Mouse (Mus musculus) limb, embryonic 11.5 days (tissue): ENCODE data around the gene Disp2. TPM values are rescaled to one million over a fixed set of nuclear protein-coding genes. Genes with fewer than 3 reads are reported as not detected.
A peak's percentile ranks its signal among the peaks of the same experiment; 100 is the strongest.

Source experiments
- ATAC-seq: fragments of 200-750 bp; cut with Nextera tagmentation; 2 replicates; pipeline ENCODE4 v1.8.0; 2017; ENCODE audit warnings: low read depth; ENCODE audit not compliant: insufficient number of reproducible peaks, low FRiP score, low TSS enrichment
- DNase-seq: peaks from one replicate; pipeline ENCODE4 v3.0.0-alpha.2; 2015; ENCODE audit warnings: low spot score
- H3K27ac ChIP-seq: fragments of 300-500 bp; sonication (generic); replicated peaks from 2 replicates; pipeline ENCODE4 v1.5.1; 2014; ENCODE audit warnings: low read depth, mild to moderate bottlenecking, low read length
- H3K27me3 ChIP-seq: fragments of 300-500 bp; sonication (generic); 2 replicates; pipeline ENCODE4 v1.6.1; 2014; ENCODE audit warnings: mild to moderate bottlenecking, low read length, mixed read lengths; ENCODE audit not compliant: control insufficient read depth, insufficient read depth
- H3K36me3 ChIP-seq: fragments of 300-500 bp; sonication (generic); 2 replicates; pipeline ENCODE4 v1.6.1; 2014; ENCODE audit warnings: mild to moderate bottlenecking, low read length, moderate library complexity, mixed read lengths; ENCODE audit not compliant: control insufficient read depth, insufficient read depth
- H3K4me1 ChIP-seq: fragments of 300-500 bp; sonication (generic); 2 replicates; pipeline ENCODE4 v1.6.1; 2014; ENCODE audit warnings: low read length, mixed read lengths; ENCODE audit not compliant: control insufficient read depth, insufficient read depth
- H3K4me2 ChIP-seq: fragments of 300-500 bp; sonication (generic); 2 replicates; pipeline ENCODE4 v1.6.1; 2014; ENCODE audit warnings: low read depth, mild to moderate bottlenecking, moderate library complexity; ENCODE audit not compliant: severe bottlenecking
- H3K4me3 ChIP-seq: fragments of 300-500 bp; sonication (generic); 2 replicates; pipeline ENCODE4 v1.5.1; 2014; ENCODE audit warnings: low read depth, low read length
- H3K9ac ChIP-seq: fragments of 300-500 bp; sonication (generic); 2 replicates; pipeline ENCODE4 v1.6.1; 2014; ENCODE audit warnings: mild to moderate bottlenecking, low read length
- H3K9me3 ChIP-seq: fragments of 300-500 bp; sonication (generic); 2 replicates; pipeline ENCODE4 v1.6.1; 2016; ENCODE audit warnings: low read length; ENCODE audit not compliant: control insufficient read depth
- WGBS: fragments of 180-500 bp; shearing (Covaris S2); extraction: QIAGEN DNeasy Blood & Tissue Kit; methylation state at CpG from one replicate; pipeline ENCODE4 v1.1.7; 2014; 5-methylcytosine and 5-hydroxymethylcytosine counted together
- polyA plus RNA-seq: library from polyadenylated mRNA; unstranded; fragments of >200 nt; fragmentation: Nextera tagmentation; extraction: Ambion mirVana; gene quantifications from 2 replicates; pipeline ENCODE4 v1.2.1, GENCODE M21; 2014

The Disp2 gene
- polyA plus RNA-seq, 1 experiment from 2014 or later: 0.05 TPM

GRCm38 (mm10) chr2:118762784-118763148, 16.8 kb upstream of the Disp2 start:
- DNase-seq (no peak), ATAC-seq (no peak)
- Histone ChIP-seq H3K36me3 (no peaks in the 10 kb centered on the region), H3K27ac (no peak overlapping the region), H3K4me2 (peak overlapping the region; percentile 30; the same call in 1 of the 2 replicates), H3K27me3 (peaks cover 13% of the 10 kb centered on the region), H3K9me3 (no peaks in the 10 kb centered on the region), H3K4me1 (peaks cover 5% of the 10 kb centered on the region; the same call in 1 of the 2 replicates), H3K9ac (no peak overlapping the region), H3K4me3 (no peak overlapping the region)
- WGBS: 24% methylated on average over 10 of the region's 10 CpGs

- Histone ChIP-seq H3K9ac (no peak overlapping the region), H3K4me2 (no peak overlapping the region), H3K9me3 (no peaks in the 10 kb centered on the region), H3K27ac (no peak overlapping the region), H3K27me3 (peaks cover 13% of the 10 kb centered on the region), H3K4me1 (peaks cover 5% of the 10 kb centered on the region; the same call in 1 of the 2 replicates), H3K36me3 (no peaks in the 10 kb centered on the region), H3K4me3 (no peak overlapping the region)
- no peak for DNase-seq
- ATAC-seq: no peak
- WGBS: 78% methylated on average over 7 of the region's 7 CpGs
These were observed 16.1 kb upstream of the Disp2 start for GRCm38 (mm10) chr2:118763469-118763868.

GRCm38 (mm10) chr2:118764094-118764831, 15.3 kb upstream of the Disp2 start:
- Histone ChIP-seq H3K27me3 (peaks cover 13% of the 10 kb centered on the region), H3K9me3 (no peaks in the 10 kb centered on the region), H3K36me3 (no peaks in the 10 kb centered on the region), H3K9ac (no peak overlapping the region), H3K4me1 (peaks cover 5% of the 10 kb centered on the region; the same call in 1 of the 2 replicates), H3K4me2 (no peak overlapping the region), H3K27ac (no peak overlapping the region), H3K4me3 (no peak overlapping the region)
- no peak for ATAC-seq
- DNase-seq: peak; percentile 64
- 26% methylated on average over 11 of the region's 11 CpGs for WGBS

GRCm38 (mm10) chr2:118764875-118765274, 14.6 kb upstream of the Disp2 start:
- 78% methylated on average over 5 of the region's 5 CpGs for WGBS
- Histone ChIP-seq H3K4me3 (no peak overlapping the region), H3K4me2 (no peak overlapping the region), H3K36me3 (no peaks in the 10 kb centered on the region), H3K27ac (no peak overlapping the region), H3K27me3 (peaks cover 13% of the 10 kb centered on the region), H3K9ac (no peak overlapping the region), H3K4me1 (peaks cover 5% of the 10 kb centered on the region; the same call in 1 of the 2 replicates), H3K9me3 (no peaks in the 10 kb centered on the region)
- ATAC-seq (no peak), DNase-seq (no peak)

GRCm38 (mm10) chr2:118766041-118767033, 13.2 kb upstream of the Disp2 start:
- peaks cover 5% of the 10 kb centered on the region; the same call in 1 of the 2 replicates for H3K4me1 ChIP-seq
- no peak for DNase-seq
- no peak overlapping the region for H3K4me2 ChIP-seq
- H3K9ac ChIP-seq: no peak overlapping the region
- no peaks in the 10 kb centered on the region for H3K9me3 ChIP-seq
- H3K36me3 ChIP-seq: no peaks in the 10 kb centered on the region
- H3K27me3 ChIP-seq: peaks cover 7% of the 10 kb centered on the region
- WGBS: 75% methylated on average over 10 of the region's 10 CpGs
- no peak for ATAC-seq
- H3K4me3 ChIP-seq: no peak overlapping the region
- H3K27ac ChIP-seq: no peak overlapping the region

- DNase-seq (no peak), ATAC-seq (no peak)
- Histone ChIP-seq H3K27ac (no peak within 1 kb of the TSS), H3K27me3 (no peaks in the 10 kb centered on the region), H3K9ac (no peak within 1 kb of the TSS), H3K4me1 (no peaks in the 10 kb centered on the region), H3K36me3 (no peaks in the 10 kb centered on the region), H3K9me3 (no peaks in the 10 kb centered on the region), H3K4me2 (no peak within 1 kb of the TSS), H3K4me3 (no peak within 1 kb of the TSS)
- whole genome bisulfite sequencing: 80% methylated on average over 6 of the region's 6 CpGs
These were observed 7.2 kb upstream of the Disp2 start, which contains the start of gene Phgr1 for GRCm38 (mm10) chr2:118772158-118772874. TSS of gene Phgr1 (plus strand) at chr2:118772769.

- no peaks in the 10 kb centered on the region for H3K9me3 ChIP-seq
- no peak overlapping the region for H3K9ac ChIP-seq
- ATAC-seq (no peak), DNase-seq (no peak)
- no peak overlapping the region for H3K27ac ChIP-seq
- H3K4me1 ChIP-seq: no peaks in the 10 kb centered on the region; the same call in 1 of the 2 replicates
- no peak overlapping the region for H3K4me2 ChIP-seq
- WGBS: 92% methylated on average over 2 of the region's 2 CpGs
- H3K27me3 ChIP-seq: no peaks in the 10 kb centered on the region
- no peak overlapping the region for H3K4me3 ChIP-seq
- H3K36me3 ChIP-seq: no peaks in the 10 kb centered on the region
These were observed 5.0 kb upstream of the Disp2 start for GRCm38 (mm10) chr2:118774536-118774935.

- no peaks in the 10 kb centered on the region for H3K9me3 ChIP-seq
- no peaks in the 10 kb centered on the region for H3K36me3 ChIP-seq
- 56% methylated on average over 1 of the region's 1 CpGs for whole genome bisulfite sequencing
- H3K4me1 ChIP-seq: no peaks in the 10 kb centered on the region; the same call in 1 of the 2 replicates
- ATAC-seq (no peak), DNase-seq (no peak)
- 0 out of 2 replicates have a peak, but pooled peaks cover 3% of the 10 kb centered on the region for H3K27me3 ChIP-seq
- no peak overlapping the region for H3K4me2 ChIP-seq
- no peak overlapping the region for H3K9ac ChIP-seq
- no peak overlapping the region for H3K4me3 ChIP-seq
- no peak overlapping the region for H3K27ac ChIP-seq
These were observed 4.1 kb upstream of the Disp2 start for GRCm38 (mm10) chr2:118775396-118775795.
